Mouse (Mus musculus) heart, adult 8-10 months (tissue): Measurements from ENCODE around the gene Sipa1l3. TPM values are rescaled to one million over a fixed set of nuclear protein-coding genes. Genes with fewer than 3 reads are reported as not detected.

Source experiments
- DNase-seq: peaks from one replicate; pipeline ENCODE4 v3.0.0; 2022; ENCODE audit warnings: low spot score
- total RNA-seq, 4 experiments: library from RNA; stranded (reverse); gene quantifications; 2 replicates each; pipeline ENCODE4 v1.2.4; 2022

Sipa1l3 gene
- total RNA-seq, result 10 to 100 TPM in 1 of 4 experiments, 1 to 10 TPM in 3; 6.8 to 10.3 (median 8.2) TPM

GRCm38 (mm10) chr7:29518421-29519210 is at the start of gene Sipa1l3:
Gene Sipa1l3 (minus strand): TSS chr7:29518641.
- peak; percentile 97 for DNase-seq

GRCm38 (mm10) chr7:29563006-29563405 is 44.6 kb upstream of the Sipa1l3 start:
- no peak for DNase-seq

- no peak for DNase-seq
Measured at GRCm38 (mm10) chr7:29561046-29561445, 42.6 kb upstream of the Sipa1l3 start.

DNA sequence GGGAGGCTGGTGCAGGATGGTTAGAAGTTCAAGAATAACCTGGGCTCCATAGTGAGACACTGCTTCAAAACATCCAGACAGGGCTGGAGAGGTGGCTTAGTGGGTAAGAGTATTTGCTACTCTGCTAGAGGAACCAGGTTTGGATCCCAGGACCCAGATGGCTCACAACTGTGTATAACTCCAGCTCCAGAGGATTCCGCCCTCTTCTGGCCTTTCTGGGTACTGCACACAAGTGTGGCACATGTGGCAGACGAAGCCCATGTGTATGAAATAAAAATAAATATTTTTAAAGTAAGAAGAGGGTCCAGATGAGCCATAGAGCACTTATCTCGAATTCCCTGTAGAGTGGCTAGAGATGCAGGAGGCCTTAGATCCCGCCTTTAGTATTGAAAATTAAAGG is 40.8 kb upstream of the Sipa1l3 start:
- DNase-seq, result no peak

DNA sequence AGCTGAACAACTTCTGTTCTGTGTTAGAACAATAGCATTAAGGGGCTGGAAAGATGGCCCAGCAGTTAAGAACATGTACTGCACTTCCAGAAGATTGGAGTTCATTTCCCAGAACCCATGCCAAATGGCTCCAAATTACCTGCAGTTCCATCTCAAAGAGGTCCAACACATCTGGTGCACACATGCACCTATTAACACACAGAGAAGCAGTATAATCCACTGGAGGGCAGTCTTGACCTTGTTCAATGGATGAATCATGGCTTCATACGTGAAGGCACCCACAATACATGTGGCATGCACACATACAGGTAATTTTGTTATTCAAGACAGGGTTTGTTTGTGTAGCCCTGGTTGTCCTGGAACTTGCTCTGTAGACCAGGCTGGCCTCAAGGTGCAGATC is 40.3 kb upstream of the Sipa1l3 start:
- no peak for DNase-seq

GRCm38 (mm10) chr7:29556283-29556682 is 37.8 kb upstream of the Sipa1l3 start:
- no peak for DNase-seq

DNA sequence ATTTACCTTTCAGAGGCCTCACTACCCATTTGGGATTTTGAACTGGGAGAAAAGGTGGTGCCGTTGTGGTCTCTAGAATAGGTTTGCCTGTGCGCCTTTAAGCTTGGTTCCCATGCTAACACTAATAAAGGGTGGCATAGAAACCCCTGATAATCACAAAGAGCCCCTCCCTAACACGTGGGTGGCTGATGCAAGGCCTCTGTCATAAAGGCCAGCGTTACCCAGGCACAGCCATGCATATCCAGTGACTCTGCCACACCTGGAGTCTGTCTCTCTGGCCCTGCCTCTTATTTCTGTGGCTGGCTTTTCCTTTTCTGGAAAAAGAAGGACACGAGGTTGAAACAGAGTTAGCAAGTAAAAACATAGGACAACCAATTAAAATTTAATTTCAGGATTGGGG is 37.1 kb upstream of the Sipa1l3 start:
- no peak for DNase-seq

DNA sequence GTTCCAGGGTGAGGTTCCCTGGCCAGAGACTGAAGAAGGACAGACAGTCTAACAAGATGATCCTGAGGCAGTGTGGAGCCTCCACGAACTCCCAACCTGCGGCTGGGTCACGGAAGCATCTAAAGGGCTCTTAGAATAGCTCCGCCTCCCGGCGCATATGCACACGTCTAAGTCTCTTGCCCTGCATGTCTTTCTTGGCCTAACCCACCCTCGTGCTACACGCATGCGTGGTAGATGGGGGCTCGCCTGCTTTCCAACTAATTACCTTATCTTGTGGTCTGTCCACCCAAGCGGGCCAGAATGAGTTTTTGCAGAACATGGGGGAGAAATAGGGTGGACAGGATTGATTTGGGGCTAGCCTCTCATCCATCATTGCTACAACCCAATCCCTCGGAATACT is 36.6 kb upstream of the Sipa1l3 start:
- DNase-seq, result no peak

DNA sequence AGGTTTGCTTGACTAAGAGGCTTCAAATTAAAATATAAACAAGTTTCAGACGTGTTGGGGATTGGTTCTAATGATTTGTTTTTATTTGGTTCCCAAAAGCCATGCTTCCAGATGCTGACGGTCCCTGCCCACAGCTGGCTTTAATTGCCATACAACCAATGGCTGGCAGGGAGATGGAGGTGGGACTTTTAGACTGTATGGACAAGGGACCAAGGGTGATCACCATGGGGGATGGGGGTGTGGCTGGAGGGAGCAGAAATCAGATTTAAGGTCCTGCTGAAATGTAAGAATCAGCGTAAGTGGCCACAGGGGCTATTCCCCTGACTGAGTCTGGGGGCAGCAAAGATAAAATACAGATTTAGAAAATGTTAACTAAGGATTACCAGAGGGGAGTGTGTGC is 32.2 kb upstream of the Sipa1l3 start:
- no peak for DNase-seq

- no peak for DNase-seq
Measured at GRCm38 (mm10) chr7:29541608-29542007, 23.2 kb upstream of the Sipa1l3 start.

DNA sequence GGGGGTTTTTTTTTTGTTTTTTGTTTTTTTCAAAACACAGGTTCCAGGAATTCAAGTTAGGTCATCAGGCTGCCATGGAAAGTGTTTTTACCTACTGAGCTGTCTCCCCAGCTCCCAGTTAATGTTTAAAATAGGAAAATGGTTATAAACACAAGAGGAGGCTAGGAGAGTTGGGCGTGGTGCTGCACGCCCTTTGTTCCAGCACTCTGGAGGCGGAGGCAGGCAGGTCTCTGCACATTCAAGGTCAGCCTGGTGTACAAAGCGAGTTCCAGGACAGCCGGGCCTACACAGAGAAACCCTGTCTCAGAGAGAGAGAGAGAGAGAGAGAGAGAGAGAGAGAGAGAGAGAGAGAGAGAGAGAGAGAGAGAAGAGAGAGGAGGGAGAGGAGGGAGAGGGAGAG is 22.7 kb upstream of the Sipa1l3 start:
- no peak for DNase-seq

DNA sequence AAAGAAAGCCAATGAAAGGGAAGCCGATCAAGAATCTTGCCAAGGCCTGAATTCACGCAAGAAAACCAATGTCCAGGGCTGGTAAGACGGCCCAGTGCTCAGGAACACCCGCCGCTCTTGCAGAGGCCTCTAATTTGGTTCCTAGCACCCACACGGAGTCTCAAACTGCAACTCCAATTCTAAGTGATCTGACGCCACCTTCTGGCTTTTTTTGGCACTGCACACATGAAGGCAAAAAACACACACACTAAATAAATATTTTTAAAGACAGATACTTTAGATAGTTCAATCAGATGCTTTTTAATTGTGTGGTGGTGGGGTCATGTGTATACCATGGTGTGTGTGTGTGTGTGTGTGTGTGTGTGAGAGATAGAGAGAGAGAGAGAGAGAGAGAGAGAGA is 22.2 kb upstream of the Sipa1l3 start:
- no peak for DNase-seq

DNA sequence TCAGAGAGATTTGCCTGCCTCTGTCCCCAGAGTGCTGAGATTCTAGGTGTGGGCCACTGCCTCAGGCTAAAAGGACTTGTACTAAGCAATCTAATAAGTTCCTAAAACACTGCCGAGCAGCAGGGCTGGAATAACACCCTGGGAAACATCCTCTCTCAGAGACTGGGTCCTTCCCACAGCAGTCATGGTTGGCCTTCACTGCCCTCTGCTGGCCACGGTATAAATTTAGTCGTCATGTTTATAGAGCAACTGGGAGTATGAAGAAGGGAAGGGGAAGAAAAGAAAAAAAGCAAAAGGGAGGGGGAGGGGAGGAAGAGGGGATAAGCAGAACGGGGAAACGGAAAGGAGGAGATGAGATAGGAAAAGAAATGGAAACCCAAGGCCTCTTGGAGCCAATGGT is 5.3 kb upstream of the Sipa1l3 start:
- peak; percentile 64 for DNase-seq

GRCm38 (mm10) chr7:29521841-29522575 is 3.6 kb upstream of the Sipa1l3 start:
- DNase-seq, result peak; percentile 82

- no peak for DNase-seq
Measured at GRCm38 (mm10) chr7:29521365-29521764, 2.9 kb upstream of the Sipa1l3 start.

GRCm38 (mm10) chr7:29520794-29521193 is 2.4 kb upstream of the Sipa1l3 start:
- no peak for DNase-seq

DNA sequence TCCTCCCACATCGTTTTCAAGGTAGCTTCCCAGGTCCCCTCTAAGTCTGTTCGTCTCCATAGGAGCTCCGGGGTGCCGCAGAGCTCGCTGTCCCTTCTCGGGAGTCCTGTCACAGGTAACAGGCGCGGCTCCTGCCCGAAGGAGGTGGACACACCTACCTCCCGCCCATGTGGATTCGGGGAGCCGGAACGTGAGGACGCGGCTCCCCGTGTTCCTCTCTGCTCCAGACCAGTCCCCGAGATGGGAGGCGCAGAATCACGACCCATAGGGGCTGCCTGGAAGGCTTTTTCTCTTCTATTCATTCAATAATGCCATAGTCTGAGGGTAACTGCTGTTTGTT is 740 bp upstream of the Sipa1l3 start:
- DNase-seq, result no peak

DNA sequence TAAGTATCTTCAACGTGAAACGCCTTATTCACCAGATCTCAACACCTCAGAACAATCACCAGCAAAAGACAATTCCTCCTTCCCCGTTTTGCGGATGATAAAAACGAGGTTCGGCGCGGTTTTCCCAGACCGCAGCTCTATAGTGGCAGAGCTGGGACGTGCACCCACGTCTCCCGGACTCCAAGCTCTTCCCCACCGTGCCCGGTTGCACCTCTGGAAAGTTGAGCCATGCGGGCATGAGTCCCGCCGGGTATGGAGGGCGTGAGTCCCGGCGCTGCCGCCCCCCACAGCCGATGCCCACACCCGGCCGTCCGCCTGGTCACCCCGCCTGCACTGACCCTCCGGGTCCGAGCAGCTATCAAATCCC is 404 bp downstream of the Sipa1l3 start:
- DNase-seq, result no peak

DNA sequence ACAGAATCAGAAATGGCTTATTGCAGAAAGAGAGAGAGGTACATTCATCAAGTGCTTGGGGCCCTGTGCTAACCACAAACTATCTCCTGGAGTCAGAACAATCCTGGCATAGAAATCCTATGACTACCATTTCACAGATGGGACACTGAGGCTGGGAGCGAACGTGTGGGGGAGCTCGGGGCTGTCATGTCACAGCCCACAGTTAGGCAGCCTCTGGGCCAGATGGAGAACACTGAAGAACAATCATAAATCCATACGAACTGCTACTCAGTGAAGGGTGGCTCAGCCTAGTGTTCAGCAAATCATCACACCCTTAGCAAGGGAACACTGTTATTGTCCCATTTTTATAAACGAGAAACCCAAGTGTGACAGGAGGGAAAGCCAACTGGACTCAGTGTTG is 1.3 kb downstream of the Sipa1l3 start:
- no peak for DNase-seq

DNA sequence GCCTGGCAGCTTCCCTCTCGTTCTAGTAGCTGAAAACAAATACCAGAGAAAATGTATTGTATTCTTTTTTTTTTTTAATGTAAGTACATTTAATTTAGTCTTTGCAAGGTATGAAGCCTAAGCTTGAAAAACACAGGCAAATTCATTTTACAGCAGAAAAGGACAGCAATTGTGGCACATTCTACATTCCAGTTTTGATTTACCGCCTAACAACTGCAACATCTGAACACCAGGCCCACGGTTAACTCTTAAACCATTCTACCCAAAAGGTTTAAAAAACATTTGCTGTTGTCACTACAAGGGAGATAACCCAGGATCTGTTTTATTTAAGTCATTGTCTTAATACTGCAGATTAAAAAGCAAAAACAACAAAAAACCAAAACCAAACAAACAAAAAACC is 2.8 kb downstream of the Sipa1l3 start:
- DNase-seq, result no peak

DNA sequence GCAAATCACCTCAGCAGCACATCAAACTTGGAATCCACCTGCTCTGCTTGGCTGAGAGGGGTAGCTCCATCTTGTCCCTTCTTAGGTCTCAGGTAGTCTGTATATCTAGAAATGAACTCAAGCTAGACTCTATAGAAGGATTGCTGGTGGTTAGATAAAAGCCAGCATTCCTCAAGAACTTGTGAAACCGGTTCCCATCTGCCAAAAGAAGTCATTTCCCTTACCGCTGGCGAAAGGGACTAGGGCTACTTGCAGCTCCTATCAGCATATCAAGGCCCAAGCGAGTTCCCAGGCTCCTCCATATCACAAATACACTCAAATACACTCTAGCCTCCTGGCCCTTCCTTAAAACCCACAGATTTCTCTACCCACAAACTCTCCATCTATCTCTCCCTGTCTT is 5.7 kb downstream of the Sipa1l3 start:
- DNase-seq, result no peak

DNA sequence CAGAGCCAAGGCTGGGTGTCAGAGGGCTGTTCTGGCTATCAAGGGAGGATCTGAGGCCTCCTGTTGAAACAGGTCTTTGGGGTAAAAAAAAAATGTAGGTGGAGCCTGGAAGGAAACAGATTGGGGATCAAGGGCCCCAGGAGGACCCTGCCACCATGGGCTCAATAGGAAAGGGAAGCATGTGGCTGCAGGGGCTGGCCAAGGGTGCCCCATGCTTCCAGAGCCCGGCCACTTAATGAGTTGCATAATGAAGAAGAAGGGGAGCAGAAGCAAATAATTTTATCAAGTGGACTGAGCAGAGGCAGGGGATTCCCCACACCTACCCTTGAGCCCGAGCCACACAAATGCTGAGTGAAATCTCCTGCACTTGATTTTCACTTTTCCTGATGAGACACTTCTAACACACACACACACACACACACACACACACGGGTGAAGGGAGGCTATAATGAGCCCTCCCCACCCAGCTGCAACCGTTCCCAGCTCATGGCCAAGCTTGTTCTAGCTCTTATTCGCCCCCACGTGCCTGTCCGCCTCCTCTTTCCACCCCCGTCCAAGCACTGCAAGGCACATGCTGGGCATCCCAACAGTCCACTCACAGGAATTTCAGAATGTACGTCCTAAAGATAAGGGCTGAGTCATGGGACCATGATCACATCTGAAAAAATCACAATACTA is 6.7 kb downstream of the Sipa1l3 start:
- no peak for DNase-seq

DNA sequence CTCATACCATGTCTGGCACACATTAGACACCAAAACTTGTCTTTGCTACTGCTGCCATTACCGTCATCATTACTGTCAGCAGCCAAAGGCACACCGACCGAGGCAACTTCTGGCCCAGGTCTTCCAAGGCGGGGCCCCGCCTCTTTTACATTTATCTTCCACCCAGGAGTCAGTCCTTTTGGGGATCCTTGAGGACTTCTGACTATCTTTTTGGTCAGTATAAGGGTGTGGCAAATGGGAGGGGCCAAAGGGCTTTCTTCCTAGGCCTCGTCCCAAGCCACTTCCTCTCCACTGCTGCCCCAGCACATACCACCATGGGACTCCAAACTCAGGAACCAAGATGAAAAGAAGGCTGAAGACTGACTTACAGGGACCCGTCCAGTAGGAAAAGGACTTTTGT is 9.9 kb downstream of the Sipa1l3 start:
- DNase-seq, result no peak
